Mouse (Mus musculus) gastrocnemius, adult 8-10 months (tissue): Measurements from ENCODE around the gene Defa37. TPM values are rescaled to one million over a fixed set of nuclear protein-coding genes. Genes with fewer than 3 reads are reported as not detected.
"Not testable (repeated sequence)": the region's sequence is repeated elsewhere in the genome, so short reads cannot be mapped to it uniquely, and the experiment has no call there.

Experiments
- DNase-seq, 2 experiments: peaks; one replicate each; pipeline ENCODE4 v3.0.0; 2022; ENCODE audit warnings: low spot score in 2 of 2
- total RNA-seq, 4 experiments: library from RNA; stranded (reverse); gene quantifications; 2 replicates each; pipeline ENCODE4 v1.2.4; 2022

Defa37 gene
- not detected for total RNA-seq

DNA sequence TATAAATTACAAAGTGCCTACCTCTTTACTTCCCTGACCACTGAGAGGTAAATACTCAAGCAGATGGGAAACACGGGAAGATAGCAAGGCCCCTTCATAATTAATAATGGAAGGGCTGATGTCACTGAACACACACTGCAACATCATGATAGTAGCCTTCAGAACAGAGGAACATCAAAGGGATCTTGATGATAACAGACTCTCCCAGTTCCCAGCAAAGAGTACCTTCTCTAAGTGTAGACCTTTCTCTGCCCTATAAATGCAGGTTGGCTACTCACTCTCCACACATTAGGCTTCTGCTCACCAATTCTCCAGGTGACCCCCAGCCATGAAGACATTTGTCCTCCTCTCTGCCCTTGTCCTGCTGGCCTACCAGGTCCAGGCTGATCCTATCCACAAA, at the start of gene Defa37:
TSS of gene Defa37 (plus strand) at position 301 of the 400 bp plus-strand sequence.
- DNase-seq: not testable (repeated sequence)

DNA sequence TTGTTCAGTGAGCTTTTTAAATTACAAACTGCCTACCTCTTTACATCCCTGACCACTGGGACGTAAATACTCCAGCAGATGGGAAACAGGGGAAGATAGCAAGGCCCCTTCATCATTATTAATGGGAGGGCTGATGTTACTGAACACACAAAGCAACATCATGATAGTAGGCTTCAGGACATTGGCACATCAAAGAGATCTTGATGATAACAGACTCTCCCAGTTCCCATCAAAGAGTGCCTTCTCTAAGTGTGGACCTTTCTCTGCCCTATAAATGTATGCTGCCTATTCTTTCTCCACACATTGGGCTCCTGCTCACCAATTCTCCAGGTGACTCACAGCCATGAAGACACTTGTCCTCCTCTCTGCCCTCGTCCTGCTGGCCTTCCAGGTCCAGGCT, 36.5 kb upstream of the Defa37 start, which contains the start of gene Defa32:
TSS of gene Defa32 (plus strand) at position 301 of the 400 bp plus-strand sequence.
- DNase-seq: not testable (repeated sequence)

DNA sequence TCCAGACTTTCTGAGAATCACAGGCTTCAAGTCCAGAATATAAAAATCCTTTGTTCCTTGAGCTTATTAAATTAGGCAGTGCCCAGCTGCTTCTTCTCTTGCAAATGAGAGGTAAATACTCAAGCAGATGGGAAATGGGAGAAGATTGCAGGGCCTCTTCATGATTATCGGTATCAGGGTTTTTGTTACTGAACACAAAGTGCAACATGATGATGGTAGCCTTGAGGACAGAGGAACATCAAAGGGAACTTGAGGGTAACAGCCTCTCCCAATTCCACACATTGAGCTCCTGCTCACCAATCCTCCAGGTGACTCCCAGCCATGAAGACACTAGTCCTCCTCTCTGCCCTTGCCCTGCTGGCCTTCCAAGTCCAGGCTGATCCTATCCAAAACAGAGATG, 17.5 kb downstream of the Defa37 start, which contains the start of gene Defa28:
TSS of gene Defa28 (plus strand) at position 301 of the 400 bp plus-strand sequence.
- not testable (repeated sequence) for DNase-seq

- DNase-seq: not testable (repeated sequence)
Observed at GRCm38 (mm10) chr8:21594408-21594807, 29.2 kb downstream of the Defa37 start, which contains the start of gene Gm7861. TSS of gene Gm7861 (minus strand) at chr8:21594508.

Other genes starting within 250 kb of the Defa37 start
- not detected for gene Defa27, start 249.8 kb upstream of the Defa37 start, total RNA-seq
- gene Defa29, start 238.4 kb upstream of the Defa37 start, total RNA-seq: not detected
- not detected for gene Defa2, start 186.9 kb upstream of the Defa37 start, total RNA-seq
- gene Defa33, start 173.6 kb upstream of the Defa37 start, total RNA-seq: not detected
- gene Defa36, start 138.0 kb upstream of the Defa37 start, total RNA-seq: not detected
- not detected for gene Gm7849, start 108.8 kb upstream of the Defa37 start, total RNA-seq
- not detected for gene Defa20, start 56.1 kb upstream of the Defa37 start, total RNA-seq
- gene Defa32, start 36.4 kb upstream of the Defa37 start, total RNA-seq: not detected
- gene Defa28, start 17.6 kb downstream of the Defa37 start, total RNA-seq: not detected
- not detected for gene Gm7861, start 29.1 kb downstream of the Defa37 start, total RNA-seq
- not detected for gene Defa26, start 52.8 kb downstream of the Defa37 start, total RNA-seq
- not detected for gene Defa17, start 90.4 kb downstream of the Defa37 start, total RNA-seq
- gene Defa34, start 100.4 kb downstream of the Defa37 start, total RNA-seq: not detected
- gene AY761184, start 138.3 kb downstream of the Defa37 start, total RNA-seq: not detected
- not detected for gene Defa24, start 169.1 kb downstream of the Defa37 start, total RNA-seq